Mouse (Mus musculus) liver, postnatal 0 days (tissue): ENCODE results near the gene Pcbp1. TPM values are rescaled to one million over a fixed set of nuclear protein-coding genes. Genes with fewer than 3 reads are reported as not detected.
A peak's percentile ranks its signal among the peaks of the same experiment; 100 is the strongest.
"Not testable (repeated sequence)": the region's sequence is repeated elsewhere in the genome, so short reads cannot be mapped to it uniquely, and the experiment has no call there.

Source experiments
- ATAC-seq: fragments of 200-750 bp; cut with Nextera tagmentation; 2 replicates; pipeline ENCODE4 v1.8.0; 2017; ENCODE audit warnings: mild to moderate bottlenecking, moderate library complexity
- DNase-seq: peaks from one replicate; pipeline ENCODE4 v3.0.0-alpha.2; 2016
- H3K27ac ChIP-seq: fragments of 300-500 bp; sonication (generic); 2 replicates; pipeline ENCODE4 v1.5.1; 2014; ENCODE audit warnings: antibody characterized with exemption, moderate library complexity, mild to moderate bottlenecking, low read depth
- H3K27me3 ChIP-seq: fragments of 300-500 bp; sonication (generic); 2 replicates; pipeline ENCODE4 v1.6.1; 2014; ENCODE audit warnings: low read length, control low read depth, mixed read lengths; ENCODE audit not compliant: insufficient read depth
- H3K36me3 ChIP-seq: fragments of 300-500 bp; sonication (generic); replicated peaks from 2 replicates; pipeline ENCODE4 v1.6.1; 2014; ENCODE audit warnings: mild to moderate bottlenecking, control low read depth, low read length, moderate library complexity, mixed read lengths; ENCODE audit not compliant: insufficient read depth
- H3K4me1 ChIP-seq: fragments of 300-500 bp; sonication (generic); 2 replicates; pipeline ENCODE4 v1.6.1; 2014; ENCODE audit warnings: antibody characterized with exemption, mild to moderate bottlenecking, control low read depth; ENCODE audit not compliant: insufficient read depth
- H3K4me2 ChIP-seq: fragments of 300-500 bp; sonication (generic); 2 replicates; pipeline ENCODE4 v1.6.1; 2014; ENCODE audit warnings: low read depth, mild to moderate bottlenecking, low read length, moderate library complexity, mixed read lengths
- H3K4me3 ChIP-seq: fragments of 300-500 bp; sonication (generic); 2 replicates; pipeline ENCODE4 v1.5.1; 2014; ENCODE audit warnings: low read depth, low read length
- H3K9ac ChIP-seq: fragments of 300-500 bp; sonication (generic); replicated peaks from 2 replicates; pipeline ENCODE4 v1.6.1; 2014; ENCODE audit warnings: mild to moderate bottlenecking, moderate library complexity
- H3K9me3 ChIP-seq: fragments of 300-500 bp; sonication (generic); 2 replicates; pipeline ENCODE4 v1.6.1; 2016; ENCODE audit warnings: mild to moderate bottlenecking, control low read depth, low read length, mixed read lengths
- CTCF ChIP-seq: sonication (generic); IDR thresholded peaks from 2 replicates; pipeline ENCODE4 v1.5.1; 2016; ENCODE audit warnings: antibody characterized with exemption, low read depth
- EP300 ChIP-seq: IDR thresholded peaks from 2 replicates; pipeline ENCODE4 v1.6.1; 2016; ENCODE audit warnings: antibody characterized with exemption, low read depth, mild to moderate bottlenecking
- WGBS: fragments of 180-500 bp; shearing (Covaris S2); extraction: QIAGEN DNeasy Blood & Tissue Kit; methylation state at CpG from one replicate; pipeline ENCODE4 v1.1.7; 2014; ENCODE audit not compliant: insufficient replicate concordance; 5-methylcytosine and 5-hydroxymethylcytosine counted together
- polyA plus RNA-seq: library from polyadenylated mRNA; unstranded; fragments of >200 nt; fragmentation: Nextera tagmentation; extraction: Ambion mirVana; gene quantifications from 2 replicates; pipeline ENCODE4 v1.2.1, GENCODE M21; 2015

Pcbp1 gene
- polyA plus RNA-seq, 1 experiment from 2014 or later = 206 TPM

- 68% methylated on average over 1 of the region's 1 CpGs for WGBS
- TF ChIP-seq CTCF = peak; percentile 48
- DNase-seq = peak; percentile 31
Observed at GRCm38 (mm10) chr6:86557182-86557581, 31.1 kb upstream of the Pcbp1 start.

GRCm38 (mm10) chr6:86556345-86557058, 30.4 kb upstream of the Pcbp1 start:
- ATAC-seq = peak; percentile 17; the same call in 1 of the 2 replicates

More at GRCm38 (mm10) chr6:86557182-86557581, 31.1 kb upstream of the Pcbp1 start:
- H3K4me3 ChIP-seq, H3K9ac ChIP-seq, H3K4me2 ChIP-seq, ATAC-seq, H3K4me1 ChIP-seq, H3K9me3 ChIP-seq, H3K27me3 ChIP-seq, H3K27ac ChIP-seq: not testable (repeated sequence)
- peaks cover 28% of the 10 kb centered on the region for H3K36me3 ChIP-seq

GRCm38 (mm10) chr6:86550587-86550986, 24.5 kb upstream of the Pcbp1 start:
- DNase-seq (no peak), ATAC-seq (no peak)
- H3K9me3 ChIP-seq = no peaks in the 10 kb centered on the region
- H3K27ac ChIP-seq = no peak overlapping the region
- TF ChIP-seq EP300 (no peak), CTCF (no peak)
- H3K4me2 ChIP-seq = peak overlapping the region; percentile 34; the same call in 1 of the 2 replicates
- peaks cover 24% of the 10 kb centered on the region; the same call in 1 of the 2 replicates for H3K36me3 ChIP-seq
- no peaks in the 10 kb centered on the region for H3K27me3 ChIP-seq
- H3K9ac ChIP-seq = no peak overlapping the region
- WGBS = 75% methylated on average over 1 of the region's 1 CpGs
- H3K4me1 ChIP-seq = peaks cover 17% of the 10 kb centered on the region
- H3K4me3 ChIP-seq = no peak overlapping the region

More at GRCm38 (mm10) chr6:86556345-86557058, 30.4 kb upstream of the Pcbp1 start:
- no peak overlapping the region for H3K4me2 ChIP-seq
- H3K4me1 ChIP-seq = no peaks in the 10 kb centered on the region
- H3K27me3 ChIP-seq = no peaks in the 10 kb centered on the region
- no peak overlapping the region for H3K9ac ChIP-seq
- no peak for TF ChIP-seq CTCF
- no peak for TF ChIP-seq EP300
- no peaks in the 10 kb centered on the region for H3K9me3 ChIP-seq
- H3K36me3 ChIP-seq = peaks cover 31% of the 10 kb centered on the region
- H3K27ac ChIP-seq = peak overlapping the region; percentile 5
- H3K4me3 ChIP-seq = no peak overlapping the region
- WGBS = 77% methylated on average over 3 of the region's 3 CpGs
- no peak for DNase-seq

- Histone ChIP-seq H3K27me3 (no peaks in the 10 kb centered on the region), H3K9ac (peak overlapping the region; percentile 65), H3K9me3 (no peaks in the 10 kb centered on the region), H3K27ac (peak overlapping the region; percentile 91), H3K4me2 (peak overlapping the region; percentile 67), H3K4me1 (peaks cover 17% of the 10 kb centered on the region), H3K36me3 (peaks cover 22% of the 10 kb centered on the region; the same call in 1 of the 2 replicates), H3K4me3 (peak overlapping the region; percentile 36)
- TF ChIP-seq CTCF (peak; percentile 38), EP300 (peak; percentile 92)
- DNase-seq = peak; percentile 52
- peak; percentile 92 for ATAC-seq
- WGBS = 31% methylated on average over 8 of the region's 8 CpGs
Observed at GRCm38 (mm10) chr6:86547880-86548367, 21.8 kb upstream of the Pcbp1 start.

- ATAC-seq (peak; percentile 28; the same call in 1 of the 2 replicates), DNase-seq (no peak)
- TF ChIP-seq EP300 (no peak), CTCF (peak; percentile 17; the same call in 1 of the 2 replicates)
- H3K9ac ChIP-seq = peak overlapping the region; percentile 65
- H3K27me3 ChIP-seq = no peaks in the 10 kb centered on the region
- 81% methylated on average over 1 of the region's 1 CpGs for WGBS
- H3K9me3 ChIP-seq = no peaks in the 10 kb centered on the region
- H3K36me3 ChIP-seq = peaks cover 24% of the 10 kb centered on the region; the same call in 1 of the 2 replicates
- H3K4me3 ChIP-seq = peak overlapping the region; percentile 36; the same call in 1 of the 2 replicates
- peaks cover 17% of the 10 kb centered on the region for H3K4me1 ChIP-seq
- peak overlapping the region; percentile 91 for H3K27ac ChIP-seq
- peak overlapping the region; percentile 67 for H3K4me2 ChIP-seq
Observed at GRCm38 (mm10) chr6:86547228-86547755, 21.2 kb upstream of the Pcbp1 start.

- WGBS = 46% methylated on average over 4 of the region's 4 CpGs
Observed at GRCm38 (mm10) chr6:86545236-86545635, 19.1 kb upstream of the Pcbp1 start.

More at GRCm38 (mm10) chr6:86545236-86545635, 19.1 kb upstream of the Pcbp1 start:
- Histone ChIP-seq H3K9me3 (no peaks in the 10 kb centered on the region), H3K36me3 (peaks cover 32% of the 10 kb centered on the region), H3K4me1 (peaks cover 17% of the 10 kb centered on the region), H3K9ac (no peak overlapping the region), H3K27me3 (no peaks in the 10 kb centered on the region), H3K27ac (no peak overlapping the region), H3K4me2 (no peak overlapping the region), H3K4me3 (no peak overlapping the region)
- TF ChIP-seq EP300 (no peak), CTCF (peak; percentile 97)
- no peak for ATAC-seq
- peak; percentile 32 for DNase-seq
